Comparison of ENCODE assay signal across 15 mouse cellular contexts in the genomic region with DNA sequence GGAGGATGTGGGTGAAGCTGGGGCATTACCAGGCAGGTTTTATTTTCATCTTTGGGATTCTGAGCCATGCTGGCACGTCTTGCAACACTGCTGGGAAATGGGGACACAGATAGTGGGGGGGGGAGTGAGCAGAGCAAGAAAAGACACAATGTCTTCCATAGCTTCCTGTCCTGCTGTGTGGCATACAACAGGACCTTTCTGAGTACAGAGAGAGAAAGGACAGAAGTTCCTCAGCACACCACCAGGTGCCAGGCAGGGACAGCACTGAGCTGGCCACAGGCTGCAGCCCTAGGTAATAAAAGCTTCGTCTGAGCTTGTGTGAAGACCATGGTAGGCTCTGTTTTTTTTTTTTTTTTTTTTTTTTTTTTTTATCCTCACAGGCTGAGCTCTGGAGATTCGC. TPM values are rescaled to one million over a fixed set of nuclear protein-coding genes. Genes with fewer than 3 reads are reported as not detected.
DNase-seq lines count a peak whose midpoint lies in the region; ATAC-seq and TF ChIP-seq lines count a peak whose summit lies in the region.
"Had no signal": no experiment of that assay in that cellular context is flagged by ENCODE, and none has a peak within 500 bp of the region (broad histone marks: within the 10 kb centered on the region; RNA-seq: fewer than 3 reads in every experiment).

No protein-coding gene starts in this region.

- no peak for TF ChIP-seq POLR2A in embryonic fibroblast, embryonic 13.5 days (IDR thresholded peaks at IDR 0.05; ENCODE audit: low read depth, low read length)

- no peaks in the 10 kb centered on the region for H3K4me1 ChIP-seq in hindbrain, postnatal 0 days (ENCODE audit: insufficient read depth, low read length)
- H3K4me1 ChIP-seq in hindbrain, embryonic 16.5 days (ENCODE audit: control insufficient read depth, insufficient read depth, low read depth, low read length): no peaks in the 10 kb centered on the region; the same call in 1 of the 2 replicates
- H3K4me1 ChIP-seq in midbrain, embryonic 11.5 days (ENCODE audit: control insufficient read depth, insufficient read depth, low read length): 0 out of 2 replicates have a peak, but pooled peaks cover 2% of the 10 kb centered on the region
- peaks cover 4% of the 10 kb centered on the region; the same call in 1 of the 2 replicates for H3K4me1 ChIP-seq in midbrain, embryonic 15.5 days
- no peaks in the 10 kb centered on the region for H3K4me1 ChIP-seq in embryonic fibroblast, embryonic 13.5 days (ENCODE audit: control insufficient read depth, insufficient read depth, low read length)
- H3K4me1 ChIP-seq: embryonic facial prominence, embryonic 10.5 days; limb, embryonic 12.5 days had no signal

- H3K9me3 ChIP-seq in hindbrain, postnatal 0 days (ENCODE audit: low read length): no peaks in the 10 kb centered on the region
- H3K9me3 ChIP-seq in hindbrain, embryonic 16.5 days (ENCODE audit: control insufficient read depth, low read length): no peaks in the 10 kb centered on the region
- H3K9me3 ChIP-seq in midbrain, embryonic 11.5 days (ENCODE audit: control insufficient read depth, low read length): no peaks in the 10 kb centered on the region
- no peaks in the 10 kb centered on the region for H3K9me3 ChIP-seq in midbrain, embryonic 15.5 days
- H3K9me3 ChIP-seq: embryonic facial prominence, embryonic 10.5 days; limb, embryonic 12.5 days had no signal

- TF ChIP-seq CTCF in hindbrain, postnatal 0 days (IDR thresholded peaks at IDR 0.05; ENCODE audit: low read depth): peak; percentile 44
- 0 out of 2 replicates have a peak, but pooled peaks have one; percentile 8 for TF ChIP-seq CTCF in embryonic fibroblast, embryonic 13.5 days (IDR thresholded peaks at IDR 0.05; ENCODE audit: borderline replicate concordance, insufficient read depth, low read length)

- 50% methylated on average over 3 of the region's 3 CpGs for WGBS in hindbrain, postnatal 0 days
- WGBS in hindbrain, embryonic 16.5 days: 52% methylated on average over 3 of the region's 3 CpGs
- 50% methylated on average over 3 of the region's 3 CpGs for WGBS in midbrain, embryonic 11.5 days
- 61% methylated on average over 3 of the region's 3 CpGs for WGBS in midbrain, embryonic 15.5 days

- H3K27me3 ChIP-seq in hindbrain, postnatal 0 days (ENCODE audit: insufficient read depth, low read length): no peaks in the 10 kb centered on the region; the same call in 1 of the 2 replicates
- H3K27me3 ChIP-seq in hindbrain, embryonic 16.5 days (replicated peaks; ENCODE audit: control insufficient read depth, insufficient read depth, low read length): no peaks in the 10 kb centered on the region
- no peaks in the 10 kb centered on the region for H3K27me3 ChIP-seq in midbrain, embryonic 11.5 days (ENCODE audit: control insufficient read depth, insufficient read depth, low read length)
- no peaks in the 10 kb centered on the region for H3K27me3 ChIP-seq in midbrain, embryonic 15.5 days (replicated peaks)
- H3K27me3 ChIP-seq: limb, embryonic 12.5 days had no signal

- no peak for DNase-seq in cerebellum, adult 8-10 months
- no peak for DNase-seq in hindbrain, postnatal 0 days (ENCODE audit: low spot score)
- peak; percentile 35 for DNase-seq in midbrain, embryonic 11.5 days (ENCODE audit: low spot score, missing footprints)
- DNase-seq in retina, embryonic 14.5 days (ENCODE audit: low spot score): no peak
- DNase-seq: kidney, postnatal 36 days; liver, postnatal 0 days; right cerebral cortex, postnatal 4 days; thymus, postnatal 25 days had no signal

- ATAC-seq in cerebellum, adult (ENCODE audit: insufficient number of reproducible peaks, low FRiP score, low TSS enrichment): peak; percentile 50; the same call in 1 of the 2 replicates
- ATAC-seq in hindbrain, postnatal 0 days: no peak
- ATAC-seq in hindbrain, embryonic 16.5 days: no peak
- ATAC-seq in midbrain, embryonic 11.5 days (ENCODE audit: low FRiP score): no peak
- no peak for ATAC-seq in midbrain, embryonic 15.5 days (replicated peaks)
- ATAC-seq: liver, postnatal 0 days had no signal

- no peak overlapping the region for H3K9ac ChIP-seq in hindbrain, postnatal 0 days (replicated peaks; ENCODE audit: low read length)
- H3K9ac ChIP-seq in hindbrain, embryonic 16.5 days (ENCODE audit: low read depth, low read length): no peak overlapping the region
- H3K9ac ChIP-seq in midbrain, embryonic 11.5 days (ENCODE audit: low read length): no peak overlapping the region
- H3K9ac ChIP-seq in midbrain, embryonic 15.5 days: no peak overlapping the region
- H3K9ac ChIP-seq: limb, embryonic 12.5 days; liver, postnatal 0 days had no signal

- H3K27ac ChIP-seq in hindbrain, postnatal 0 days: no peak overlapping the region
- no peak overlapping the region for H3K27ac ChIP-seq in hindbrain, embryonic 16.5 days (ENCODE audit: low read depth, low read length)
- H3K27ac ChIP-seq in midbrain, embryonic 11.5 days (ENCODE audit: low read depth, low read length): no peak overlapping the region
- H3K27ac ChIP-seq in midbrain, embryonic 15.5 days: no peak overlapping the region
- no peak overlapping the region for H3K27ac ChIP-seq in embryonic fibroblast, embryonic 13.5 days (ENCODE audit: insufficient read depth, low read length)
- H3K27ac ChIP-seq: embryonic facial prominence, embryonic 10.5 days; limb, embryonic 12.5 days had no signal

- no peak overlapping the region for H3K4me2 ChIP-seq in hindbrain, postnatal 0 days (ENCODE audit: low read depth, low read length)
- H3K4me2 ChIP-seq in hindbrain, embryonic 16.5 days (ENCODE audit: low read length): no peak overlapping the region
- H3K4me2 ChIP-seq in midbrain, embryonic 11.5 days: no peak overlapping the region
- no peak overlapping the region for H3K4me2 ChIP-seq in midbrain, embryonic 15.5 days
- H3K4me2 ChIP-seq: limb, embryonic 12.5 days had no signal

- H3K36me3 ChIP-seq in hindbrain, postnatal 0 days (ENCODE audit: insufficient read depth, low read length): no peaks in the 10 kb centered on the region
- H3K36me3 ChIP-seq in hindbrain, embryonic 16.5 days (ENCODE audit: control insufficient read depth, insufficient read depth, low read length): no peaks in the 10 kb centered on the region
- no peaks in the 10 kb centered on the region for H3K36me3 ChIP-seq in midbrain, embryonic 11.5 days (ENCODE audit: control insufficient read depth, insufficient read depth, low read length)
- no peaks in the 10 kb centered on the region for H3K36me3 ChIP-seq in midbrain, embryonic 15.5 days (replicated peaks)
- H3K36me3 ChIP-seq: embryonic facial prominence, embryonic 10.5 days; limb, embryonic 12.5 days had no signal

- no peak overlapping the region for H3K4me3 ChIP-seq in hindbrain, postnatal 0 days (ENCODE audit: low read length)
- no peak overlapping the region for H3K4me3 ChIP-seq in hindbrain, embryonic 16.5 days (ENCODE audit: low read length)
- H3K4me3 ChIP-seq in midbrain, embryonic 11.5 days (ENCODE audit: low read depth, low read length): no peak overlapping the region
- no peak overlapping the region for H3K4me3 ChIP-seq in midbrain, embryonic 15.5 days
- no peak overlapping the region for H3K4me3 ChIP-seq in embryonic fibroblast, embryonic 13.5 days (ENCODE audit: insufficient read depth, low read length)
- H3K4me3 ChIP-seq: embryonic facial prominence, embryonic 10.5 days; limb, embryonic 12.5 days; megakaryocyte, embryonic 14.5 days had no signal

RNA-seq across cellular contexts. Expression of a gene that starts 25.3 kb away (rescaled TPM):
- total RNA-seq in hindbrain, postnatal 0 days (2014; rRNA removed): 33.8 and 37.6 TPM in 2 replicates
- 28.9 and 32.6 TPM in 2 replicates for polyA plus RNA-seq in hindbrain, postnatal 0 days (2015; fragmentation: Nextera tagmentation; extraction: Ambion mirVana)
- 43.0 and 49.9 TPM in 2 replicates for polyA plus RNA-seq in hindbrain, embryonic 16.5 days (2015; fragmentation: Nextera tagmentation; extraction: Ambion mirVana)
- polyA plus RNA-seq in midbrain, embryonic 11.5 days (2014; fragmentation: Nextera tagmentation; extraction: Ambion mirVana): 170 and 171 TPM in 2 replicates
- 52.2 and 53.5 TPM in 2 replicates for polyA plus RNA-seq in midbrain, embryonic 15.5 days (2015; fragmentation: Nextera tagmentation; extraction: Ambion mirVana)
- polyA plus RNA-seq in embryonic fibroblast, embryonic 13.5 days (2011; ENCODE audit: insufficient read length, low read depth, missing spikeins): 45.6 and 50.3 TPM in 2 replicates
